Mouse (Mus musculus) brain, adult 2 months (tissue): Measurements from ENCODE around the gene Capn12.

Experiments
- DNase-seq: peaks from one replicate; pipeline ENCODE4 v3.0.0; 2011; ENCODE audit warnings: low read depth, low spot score

Gene Capn12

DNA sequence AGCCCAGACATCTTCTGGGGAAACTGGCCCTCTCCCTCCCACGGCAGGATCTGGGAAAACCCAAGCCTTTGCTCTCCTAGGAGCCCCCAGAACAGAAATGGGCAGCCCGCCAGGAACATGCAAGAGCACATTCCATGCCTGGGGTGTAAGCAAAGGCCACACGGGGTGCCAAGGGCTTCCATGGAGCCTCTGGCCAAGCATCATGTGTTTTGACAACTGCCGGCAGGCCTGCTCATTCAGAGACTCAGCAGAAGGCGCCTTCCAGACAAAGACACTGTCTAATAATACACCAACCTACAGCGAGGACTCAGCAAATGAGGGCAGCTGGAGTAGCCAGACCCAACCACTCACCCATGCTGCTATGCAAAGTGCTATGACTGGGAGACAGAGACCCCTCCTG, 38.6 kb downstream of the Capn12 start:
- peak; percentile 68 for DNase-seq

DNA sequence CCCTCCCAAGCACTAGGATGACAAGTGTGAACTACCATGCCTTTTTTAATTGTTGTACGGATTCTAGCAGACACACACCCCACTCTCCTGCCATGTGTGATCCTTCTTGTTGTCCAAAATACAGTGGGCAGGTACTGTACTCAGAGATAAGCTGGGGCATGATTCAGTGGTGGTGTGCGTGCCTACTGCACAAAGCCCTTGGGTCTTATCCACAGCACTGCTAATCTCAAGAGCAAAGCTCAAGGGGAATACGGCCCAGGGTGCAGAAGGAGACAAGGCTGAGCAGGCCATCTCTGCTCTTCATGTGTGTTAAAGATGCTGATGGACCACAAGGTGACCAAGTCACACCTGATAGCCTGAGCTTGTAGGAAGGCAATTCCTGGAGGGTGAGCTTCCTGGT, 40.0 kb downstream of the Capn12 start:
- no peak for DNase-seq

DNA sequence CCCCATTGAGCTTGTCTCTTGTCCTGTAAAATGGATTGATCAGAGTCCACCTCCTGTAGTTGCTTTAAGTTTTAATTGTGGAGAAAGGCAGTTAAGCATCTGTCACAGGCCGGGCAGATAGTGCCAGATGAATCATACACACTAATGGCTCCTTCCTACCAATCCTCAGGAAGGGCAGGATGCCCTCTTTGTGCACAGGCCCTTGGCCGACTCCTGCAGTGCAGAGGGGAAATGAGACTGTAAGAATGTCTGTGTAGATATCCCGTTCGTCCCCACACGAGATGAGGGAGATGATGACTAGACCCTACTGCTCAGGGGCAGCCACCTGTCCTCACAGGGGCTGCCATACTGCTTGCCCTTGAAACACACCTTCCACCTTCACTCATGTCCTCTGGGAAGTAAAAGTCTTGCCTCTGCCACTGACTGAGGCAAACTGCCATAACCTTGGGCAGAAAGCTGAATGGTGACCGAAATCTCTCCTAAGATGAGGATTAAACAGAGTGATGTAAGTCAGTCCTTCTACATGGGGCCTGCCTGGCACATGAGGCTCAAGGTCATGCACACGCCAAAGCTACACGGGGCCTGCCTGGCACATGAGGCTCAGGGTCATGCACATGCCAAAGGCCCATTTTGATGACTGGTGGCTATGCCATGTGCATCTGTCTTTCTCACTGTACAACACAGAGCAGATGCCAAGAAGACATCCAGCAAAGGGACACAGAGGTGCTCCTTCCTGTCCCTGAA, 40.7 kb downstream of the Capn12 start:
- peak; percentile 71 for DNase-seq

DNA sequence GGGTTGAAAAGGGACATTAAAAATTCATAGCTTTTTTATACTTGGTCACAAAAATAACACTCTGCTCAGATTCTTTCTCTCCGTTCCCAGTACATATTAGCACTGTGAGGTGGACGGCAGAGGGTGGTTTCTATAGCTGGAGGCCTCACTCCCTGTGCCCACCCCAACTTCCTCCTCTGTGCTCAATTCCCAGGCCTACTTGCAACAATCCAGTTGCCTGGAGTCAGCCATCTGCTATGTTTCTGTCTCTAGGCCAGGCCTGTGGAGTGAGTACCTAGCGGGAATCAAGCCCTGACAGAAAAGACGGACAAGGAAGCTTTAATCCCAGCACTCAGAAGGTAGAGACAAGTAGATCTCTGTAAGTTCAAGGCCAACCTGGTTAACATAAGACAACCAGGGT, 41.4 kb downstream of the Capn12 start:
- DNase-seq = peak; percentile 90

DNA sequence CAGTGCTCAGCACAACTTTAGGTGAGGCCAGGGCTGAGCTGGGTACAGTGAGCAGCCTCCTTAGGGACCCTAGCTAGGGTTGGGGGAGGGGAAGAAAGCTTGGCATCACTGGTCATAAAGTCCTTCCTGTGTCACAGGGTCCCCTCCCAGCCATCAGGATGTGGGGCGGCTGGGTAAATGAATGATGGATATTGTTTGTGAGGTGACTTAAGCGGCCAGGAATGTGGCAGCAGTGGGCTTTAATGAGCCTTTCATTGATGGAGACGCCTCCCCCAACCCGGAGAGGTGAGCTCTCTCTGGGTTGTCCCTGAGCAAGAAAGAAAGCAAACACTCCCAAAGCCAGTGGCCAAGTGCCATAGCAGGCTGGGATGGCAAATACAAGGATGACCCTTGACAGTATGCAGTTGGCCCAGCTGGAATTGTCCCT, 42.7 kb downstream of the Capn12 start:
- no peak for DNase-seq

DNA sequence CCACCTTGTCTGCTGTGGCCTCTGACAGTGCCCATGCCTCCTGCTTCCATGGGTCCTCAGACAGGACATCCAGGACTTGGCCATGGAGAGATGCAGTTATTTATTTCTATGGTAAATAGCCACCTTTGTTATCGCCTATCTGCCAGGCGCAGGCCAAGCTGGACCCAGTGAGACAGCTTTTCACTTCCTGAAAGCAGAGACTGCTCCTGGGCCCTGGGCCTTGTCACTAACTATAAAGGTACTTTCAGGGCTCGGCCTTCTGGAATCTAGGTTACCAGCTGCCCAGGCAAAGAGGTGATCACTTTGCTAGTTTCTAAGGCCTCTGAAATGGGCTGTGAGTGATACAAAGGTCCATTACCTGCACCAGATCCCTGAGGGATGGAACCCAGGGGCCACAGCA, 43.6 kb downstream of the Capn12 start:
- no peak for DNase-seq

DNA sequence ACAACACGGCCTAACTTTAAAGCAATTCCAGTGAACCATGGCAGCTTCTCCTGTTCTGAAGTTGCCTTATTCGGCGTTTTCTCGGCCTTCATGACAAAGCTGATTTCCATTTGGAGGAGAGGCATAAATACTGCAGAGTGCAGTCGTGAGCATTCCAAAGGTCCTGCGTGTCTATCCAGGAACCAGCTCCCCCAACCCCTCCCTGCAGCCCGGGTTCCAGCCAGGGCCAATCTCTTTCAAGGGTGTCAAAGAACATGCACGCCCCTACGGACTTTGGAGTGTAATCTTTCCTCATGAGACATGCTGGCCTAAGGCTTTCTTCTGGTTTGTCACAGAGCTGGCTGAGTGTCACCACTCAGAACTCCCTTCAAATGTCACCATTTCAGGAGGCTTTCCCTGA, 44.1 kb downstream of the Capn12 start:
- DNase-seq = no peak

DNA sequence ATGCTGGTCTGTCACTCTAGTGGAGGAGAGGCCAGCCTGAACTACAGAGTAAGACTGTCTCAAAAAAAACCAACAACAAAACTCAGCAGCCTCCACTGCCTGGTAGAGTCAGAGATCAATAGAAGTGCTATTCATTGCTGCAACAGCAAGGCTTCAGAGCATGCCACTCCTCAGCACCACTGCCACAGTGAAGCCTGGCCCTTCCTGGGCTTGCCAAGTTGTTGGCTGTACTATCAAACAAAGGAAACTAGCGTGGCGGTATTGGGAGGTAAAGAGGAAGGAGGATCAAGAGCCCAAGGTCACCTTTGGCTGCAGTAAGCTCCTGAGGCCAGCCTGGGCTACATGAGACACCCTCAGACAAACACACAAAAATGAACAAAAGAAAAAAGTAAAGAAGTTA, 45.0 kb downstream of the Capn12 start:
- DNase-seq = peak; percentile 64

DNA sequence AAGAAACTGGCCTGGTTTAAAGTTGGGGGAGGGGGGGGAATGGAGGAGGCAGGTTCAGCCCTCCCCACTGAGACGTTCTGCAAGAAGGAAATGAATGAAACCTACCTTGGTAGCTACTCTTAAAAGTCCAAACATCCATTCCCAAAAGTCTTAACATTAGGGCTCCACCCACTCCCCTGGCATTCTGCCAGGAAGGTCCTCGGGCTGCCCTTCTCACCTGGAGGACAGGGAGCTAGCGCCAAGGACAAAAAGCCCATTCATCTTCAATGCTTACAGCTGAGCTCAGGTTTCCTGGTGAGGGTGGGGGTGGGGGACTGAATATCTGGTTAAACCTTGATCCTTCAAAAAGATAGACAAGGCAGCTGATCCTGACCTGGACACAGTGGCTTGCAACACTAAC, 48.2 kb downstream of the Capn12 start:
- DNase-seq = no peak

DNA sequence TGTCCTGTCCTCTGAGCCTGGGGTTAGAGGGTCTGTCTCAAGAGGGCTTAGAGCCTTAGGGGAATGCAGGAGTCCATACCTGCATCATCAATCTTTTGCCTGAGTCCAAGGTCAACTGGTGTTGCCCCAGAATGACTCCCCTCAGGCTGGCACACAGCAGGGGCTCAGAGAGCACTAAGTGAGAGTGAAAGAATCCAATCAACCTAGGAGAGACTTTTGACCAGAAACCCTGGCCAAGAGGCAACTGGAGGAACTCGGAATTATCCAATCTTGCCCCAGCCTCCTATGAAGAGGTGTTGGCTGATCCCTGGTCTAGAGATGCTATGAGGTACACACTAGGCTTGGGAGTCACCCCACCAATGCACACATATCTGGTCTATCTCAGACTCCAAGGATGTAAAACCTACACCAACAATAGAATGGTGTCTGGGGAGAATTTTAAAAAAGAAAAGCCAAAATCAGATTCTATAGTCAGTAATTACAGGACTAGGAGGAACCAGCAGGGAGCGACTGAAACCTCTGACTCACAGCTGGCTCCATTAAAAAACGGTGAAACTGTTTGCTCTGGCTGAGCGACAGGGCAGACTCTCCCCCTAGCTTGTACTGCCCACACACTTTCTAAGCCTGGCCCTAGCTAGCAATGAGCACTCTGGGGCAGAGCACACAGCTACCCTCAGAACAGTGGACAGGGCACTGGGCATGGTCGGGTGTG, 49.3 kb downstream of the Capn12 start:
- DNase-seq = peak; percentile 85

DNA sequence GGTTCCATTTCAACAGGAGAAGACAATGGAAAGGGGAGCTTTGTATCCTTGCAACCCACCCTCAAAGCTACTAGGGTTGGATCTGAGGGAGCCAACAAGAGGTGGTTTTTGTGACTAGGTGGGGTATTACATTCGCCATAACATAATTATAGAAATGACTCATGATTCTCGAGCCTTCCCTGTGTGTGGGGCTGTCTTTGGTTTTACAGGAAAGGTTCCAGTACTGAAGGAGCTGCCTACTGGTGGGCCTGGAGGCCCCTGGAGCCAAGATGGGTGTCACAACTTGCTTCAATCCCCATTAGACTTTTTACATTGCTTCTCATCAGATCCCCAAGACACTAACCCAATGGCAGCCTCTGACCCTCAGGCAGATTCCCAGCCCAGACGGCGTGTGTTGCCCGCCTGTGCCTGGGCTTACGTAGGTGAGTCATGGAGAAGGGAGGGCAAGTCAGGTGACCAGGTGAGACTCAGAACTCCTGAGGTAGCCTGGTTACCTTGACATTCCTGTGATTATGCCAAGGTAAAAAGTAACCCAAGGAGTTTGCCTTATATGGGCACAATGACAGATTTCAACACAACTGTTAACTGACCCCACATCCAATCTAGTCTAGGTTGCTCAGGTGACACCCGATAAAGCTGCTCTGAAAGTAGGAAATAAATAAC, 49.9 kb downstream of the Capn12 start:
- peak; percentile 62 for DNase-seq

DNA sequence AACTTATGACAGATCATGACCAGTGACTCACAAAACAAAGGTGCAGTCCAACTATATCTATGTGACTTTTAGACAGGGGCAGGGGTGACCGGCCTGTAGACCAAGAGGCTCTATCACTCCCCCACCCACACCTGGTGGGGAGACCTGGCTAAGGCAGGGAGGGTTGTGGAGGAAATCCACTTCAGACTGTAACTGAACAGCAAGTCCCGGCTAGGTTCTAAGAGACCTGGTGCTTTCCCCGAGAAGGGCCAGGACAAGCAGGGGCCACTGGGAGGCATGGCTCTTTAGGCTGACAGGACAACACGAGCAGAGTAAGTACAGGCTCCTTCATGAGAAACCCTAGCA, 50.4 kb downstream of the Capn12 start:
- no peak for DNase-seq

DNA sequence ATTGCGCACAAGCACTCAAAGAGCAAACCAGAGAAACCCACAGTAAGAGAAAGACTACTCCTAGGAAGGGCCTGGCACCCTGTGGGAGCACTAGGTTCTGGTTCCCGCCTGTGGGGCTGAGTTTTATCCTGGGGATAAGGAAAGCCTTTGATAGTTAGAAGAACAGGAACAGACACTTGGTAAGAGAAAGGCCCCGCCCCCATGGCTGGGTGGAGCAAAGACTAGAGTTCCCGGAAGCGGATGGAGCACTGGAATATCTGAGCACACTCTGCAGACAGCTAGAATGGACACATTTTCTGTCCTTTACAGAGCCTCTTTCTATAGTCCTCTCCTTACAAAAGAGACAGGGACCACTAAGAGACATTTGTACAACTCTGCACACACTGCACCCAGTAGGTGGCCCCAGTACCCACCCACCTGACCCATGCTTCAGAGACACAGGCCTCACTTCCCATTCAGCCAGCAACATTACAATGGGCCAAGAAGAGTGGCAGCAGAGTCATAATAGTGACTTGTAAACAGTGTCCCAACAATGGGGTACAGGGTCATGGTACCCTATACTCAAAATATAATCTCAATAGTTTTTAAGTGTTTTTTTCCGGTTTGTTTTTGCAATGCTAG, 51.3 kb downstream of the Capn12 start:
- no peak for DNase-seq

DNA sequence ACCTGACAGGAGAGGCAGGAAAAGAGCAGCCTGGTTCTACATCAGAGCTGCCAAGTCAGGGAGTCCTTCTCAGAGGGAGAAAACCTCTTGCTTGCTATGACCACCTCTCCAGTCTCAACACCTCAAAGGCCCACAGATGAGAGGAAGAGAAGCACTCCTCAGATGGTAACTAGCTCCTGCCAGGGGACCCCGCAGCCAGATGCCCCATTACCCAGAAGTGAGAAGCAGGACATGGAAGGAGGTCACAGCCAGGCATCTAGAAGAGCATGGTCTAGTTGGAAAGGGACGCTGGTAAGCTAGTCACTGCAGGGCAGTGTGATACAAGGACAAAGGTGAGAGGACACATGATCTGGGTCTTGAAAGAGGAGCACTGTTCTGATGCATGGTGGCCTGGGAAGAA, 52.6 kb downstream of the Capn12 start:
- no peak for DNase-seq

DNA sequence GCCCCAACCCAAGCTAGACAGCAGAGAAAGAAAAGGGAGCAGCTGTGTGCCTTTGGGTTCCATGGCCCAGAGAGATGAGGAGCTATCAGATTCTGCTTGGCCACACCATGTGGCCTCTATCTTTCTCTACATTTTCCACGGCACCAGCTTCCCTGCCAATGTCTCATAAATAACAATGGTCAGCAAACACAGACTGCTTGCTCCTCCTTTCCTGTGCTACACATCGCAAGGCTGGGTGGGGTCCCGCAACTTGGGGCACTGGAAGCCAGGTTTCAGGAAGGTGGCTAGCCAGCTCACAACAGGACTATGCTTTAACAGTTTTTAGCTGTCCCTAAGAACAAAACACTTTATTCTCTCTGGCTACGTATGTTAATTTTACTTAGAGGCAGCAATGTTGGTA, 55.6 kb downstream of the Capn12 start:
- no peak for DNase-seq

DNA sequence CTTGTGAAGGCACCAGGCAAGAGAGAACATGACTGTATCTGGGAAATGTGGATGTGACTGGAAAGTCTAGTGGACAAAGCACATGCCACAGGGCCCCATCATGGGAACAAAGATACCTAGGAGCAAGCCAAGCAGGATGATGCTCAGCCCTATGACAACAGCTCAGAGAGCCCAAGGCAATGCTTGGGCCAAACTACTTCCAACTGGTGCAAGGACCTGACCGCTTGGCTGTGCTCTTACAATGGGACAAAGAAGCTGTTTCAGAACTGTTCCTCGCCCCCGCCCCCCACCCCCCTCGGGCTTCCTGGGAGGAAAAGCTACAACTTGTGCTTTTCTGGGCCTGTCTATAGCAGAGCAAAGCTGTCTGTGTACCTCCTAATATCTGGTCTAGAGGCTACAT, 57.4 kb downstream of the Capn12 start:
- DNase-seq = peak; percentile 60

DNA sequence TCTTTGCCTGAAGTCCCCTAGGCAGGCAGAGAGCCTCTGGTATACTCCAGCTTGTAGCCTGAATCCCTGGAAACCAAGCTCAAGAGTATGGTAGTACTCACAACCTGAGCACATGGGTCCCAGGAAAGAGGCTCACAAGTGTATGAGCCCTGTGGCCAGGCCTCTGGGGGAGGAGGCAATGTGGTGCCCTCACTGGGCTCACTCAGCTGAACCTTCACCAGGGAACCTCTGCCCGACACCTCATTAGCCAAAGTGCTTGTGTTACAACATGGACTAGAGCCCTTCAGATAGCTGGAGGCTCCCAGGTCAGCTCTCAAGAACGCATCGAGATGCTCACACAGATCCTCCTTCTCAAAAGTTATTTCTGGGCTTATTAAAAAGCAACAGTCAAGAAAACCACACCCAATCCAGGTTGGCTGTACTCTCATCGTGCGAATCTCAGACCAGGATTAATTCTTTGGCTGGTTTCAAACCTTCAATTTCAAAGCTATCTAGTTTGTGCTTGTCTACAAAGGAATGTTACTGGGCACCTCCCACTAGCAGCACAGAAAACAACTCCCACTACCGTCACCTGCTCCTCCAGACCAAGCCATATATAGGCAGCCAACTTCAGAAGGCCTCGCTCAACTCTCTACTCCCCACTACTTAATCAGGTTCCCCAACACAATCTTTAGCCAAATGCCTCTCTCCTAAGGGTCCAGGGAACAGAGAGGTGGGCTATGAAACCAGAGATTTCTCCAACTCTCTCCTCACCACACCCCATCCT, 58.4 kb downstream of the Capn12 start:
- DNase-seq = no peak

DNA sequence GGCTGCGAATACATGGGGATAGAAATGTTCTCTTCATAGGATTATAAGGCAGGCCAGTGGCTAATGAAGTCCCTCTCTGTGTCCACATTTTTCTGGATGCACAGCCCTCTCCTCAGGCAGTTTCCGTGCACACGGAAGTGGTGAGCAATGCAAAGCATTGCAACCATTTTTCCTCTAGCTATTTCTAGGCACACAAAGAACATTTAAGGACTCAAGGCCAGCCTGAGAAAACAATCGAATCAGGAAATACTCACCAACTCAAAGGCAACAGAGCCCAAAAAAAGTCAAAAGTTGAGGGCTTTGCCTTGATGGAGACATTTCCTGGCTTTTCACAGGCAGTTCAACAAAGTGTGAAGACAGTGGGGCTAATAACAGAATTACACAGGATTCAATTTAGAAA, 59.9 kb downstream of the Capn12 start:
- DNase-seq = no peak

DNA sequence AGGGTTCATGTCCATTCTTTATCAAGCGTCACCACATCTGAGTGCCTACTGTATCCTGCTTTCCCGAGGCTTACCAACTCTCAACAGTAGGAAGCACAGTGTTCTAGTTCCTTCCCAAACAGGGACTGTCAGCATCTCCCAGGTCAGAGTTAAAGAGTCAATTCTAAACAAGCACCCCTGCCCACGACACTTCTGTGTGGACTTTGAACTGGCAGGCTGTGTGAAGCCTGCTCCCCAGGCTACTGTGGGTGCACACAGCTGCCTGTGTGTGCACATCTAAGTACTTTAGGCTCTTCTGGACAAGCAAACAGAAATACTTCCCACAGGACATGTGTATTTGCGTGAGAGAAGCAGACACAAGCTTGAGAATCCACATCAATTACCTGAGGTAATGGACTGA, 60.3 kb downstream of the Capn12 start:
- DNase-seq = no peak
